Mouse (Mus musculus) small intestine, adult 2 months (tissue): ENCODE data around the gene Olfr221.

Experiments used
- CTCF ChIP-seq: fragments of 200-500 bp; IDR thresholded peaks from 2 replicates; pipeline ENCODE4 v1.5.1; 2012; ENCODE audit warnings: low read depth, mild to moderate bottlenecking, control low read depth, inconsistent platforms, low read length, moderate library complexity, mixed read lengths; ENCODE audit not compliant: insufficient replicate concordance, insufficient read length; ENCODE audit errors: extremely low read depth
- POLR2A ChIP-seq: fragments of 200-500 bp; IDR thresholded peaks from 2 replicates; pipeline ENCODE4 v1.6.1; 2012; ENCODE audit warnings: low read depth, mild to moderate bottlenecking, control low read depth, inconsistent platforms, low read length, moderate library complexity

DNA sequence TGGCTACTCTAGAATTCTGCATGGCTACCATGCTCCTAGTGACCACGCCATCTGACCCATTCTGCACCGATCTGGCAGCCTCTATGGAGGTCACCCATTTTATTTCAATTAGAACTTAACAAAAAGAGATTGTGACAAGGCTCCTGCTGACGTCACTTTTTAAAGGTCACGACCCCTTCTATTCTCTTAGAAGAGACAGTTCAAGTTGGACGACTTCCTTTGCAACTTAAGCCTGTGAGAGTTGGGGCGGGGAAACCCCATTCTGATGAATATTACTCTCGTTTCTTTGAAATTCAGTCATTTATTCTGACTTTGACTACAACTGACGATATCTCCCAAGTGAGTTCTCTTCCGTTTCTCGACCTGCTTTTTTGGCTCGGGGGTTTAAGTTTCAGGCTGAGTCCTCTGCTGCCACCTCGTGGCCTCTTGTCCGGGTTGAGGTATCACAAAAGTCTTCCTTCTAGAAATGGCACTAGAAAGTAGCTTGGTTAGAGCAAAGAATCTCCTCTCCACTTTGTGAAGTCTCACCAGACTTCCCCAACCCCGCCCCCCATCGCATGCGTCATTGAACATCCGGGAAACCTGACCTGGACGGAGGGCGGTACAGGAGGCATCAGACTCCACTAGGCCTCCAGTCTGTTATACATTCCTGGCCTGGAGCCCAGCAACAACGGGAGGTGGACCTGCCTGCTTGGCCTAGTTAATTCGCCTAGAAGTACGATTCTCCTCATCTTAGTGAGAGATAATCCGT lies 19.4 kb downstream of the Olfr221 start:
- TF ChIP-seq CTCF (peak; percentile 84; the same call in 1 of the 2 replicates), POLR2A (no peak)
